Mouse (Mus musculus) small intestine, adult 2 months (tissue): ENCODE measurements around the gene Tnpo1. TPM values are rescaled to one million over a fixed set of nuclear protein-coding genes. Genes with fewer than 3 reads are reported as not detected.

Experiments
- H3K27ac ChIP-seq: fragments of 200-500 bp; 2 replicates; pipeline ENCODE4 v1.5.1; 2012; ENCODE audit warnings: low read depth, low read length, control low read depth, inconsistent platforms; ENCODE audit not compliant: insufficient read depth
- H3K27me3 ChIP-seq: fragments of 200-500 bp; 2 replicates; pipeline ENCODE4 v1.6.1; 2012; ENCODE audit warnings: mild to moderate bottlenecking, moderate library complexity, low read length, inconsistent platforms; ENCODE audit not compliant: control insufficient read depth, insufficient read depth
- H3K36me3 ChIP-seq: fragments of 200-500 bp; 2 replicates; pipeline ENCODE4 v1.6.1; 2012; ENCODE audit warnings: mild to moderate bottlenecking, low read length, control low read depth, inconsistent platforms; ENCODE audit not compliant: control insufficient read depth, insufficient read depth
- H3K4me1 ChIP-seq: fragments of 200-500 bp; 2 replicates; pipeline ENCODE4 v1.6.1; 2012; ENCODE audit warnings: low read length, inconsistent platforms, mixed read lengths; ENCODE audit not compliant: control insufficient read depth, insufficient read depth, insufficient read length
- H3K4me3 ChIP-seq: fragments of 200-500 bp; 2 replicates; pipeline ENCODE4 v1.5.1; 2012; ENCODE audit warnings: low read depth, mild to moderate bottlenecking, control low read depth, inconsistent platforms, low read length, moderate library complexity
- CTCF ChIP-seq: fragments of 200-500 bp; IDR thresholded peaks from 2 replicates; pipeline ENCODE4 v1.5.1; 2012; ENCODE audit warnings: low read depth, mild to moderate bottlenecking, control low read depth, inconsistent platforms, low read length, moderate library complexity, mixed read lengths; ENCODE audit not compliant: insufficient replicate concordance, insufficient read length; ENCODE audit errors: extremely low read depth
- POLR2A ChIP-seq: fragments of 200-500 bp; IDR thresholded peaks from 2 replicates; pipeline ENCODE4 v1.6.1; 2012; ENCODE audit warnings: low read depth, mild to moderate bottlenecking, control low read depth, inconsistent platforms, low read length, moderate library complexity
- WGBS: fragments of 180-500 bp; shearing (Covaris S2); methylation state at CpG from one replicate; pipeline ENCODE4 v1.1.7; 2018; 5-methylcytosine and 5-hydroxymethylcytosine counted together
- polyA plus RNA-seq: library from polyadenylated mRNA; depleted of rRNA; stranded (reverse); fragments of >200 nt; gene quantifications from 2 replicates; pipeline ENCODE4 v1.2.3, GENCODE M21; 2012

Tnpo1 gene
- polyA plus RNA-seq, 1 experiment = 10.7 TPM

- peaks cover 13% of the 10 kb centered on the region for H3K4me1 ChIP-seq
- WGBS = 57% methylated on average over 7 of the region's 7 CpGs
- H3K27me3 ChIP-seq = no peaks in the 10 kb centered on the region
- H3K4me3 ChIP-seq = no peak overlapping the region
- no peaks in the 10 kb centered on the region for H3K36me3 ChIP-seq
- TF ChIP-seq CTCF (no peak), POLR2A (no peak)
- H3K27ac ChIP-seq = no peak overlapping the region
Measured at GRCm38 (mm10) chr13:98946434-98946833, 20.2 kb upstream of the Tnpo1 start.

DNA sequence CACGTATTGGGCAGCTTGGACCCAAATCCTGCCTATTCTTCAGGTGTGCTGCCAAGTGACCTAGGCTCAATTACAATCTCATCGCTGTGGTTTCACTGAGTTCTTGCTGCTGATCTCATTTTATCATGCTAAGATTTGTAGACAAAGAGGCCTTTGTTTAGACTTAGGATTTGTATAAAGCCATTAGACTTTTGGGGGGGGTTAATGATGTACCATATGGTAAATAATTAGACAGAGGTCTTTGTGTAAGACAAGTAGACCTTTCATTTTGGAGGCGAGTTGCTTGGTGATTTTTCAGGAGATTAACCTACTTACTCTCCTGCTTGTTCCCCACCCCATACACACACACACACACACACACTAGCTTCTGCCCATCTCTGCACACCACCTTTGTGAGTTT, 19.7 kb upstream of the Tnpo1 start:
- Histone ChIP-seq H3K4me1 (peaks cover 13% of the 10 kb centered on the region), H3K36me3 (no peaks in the 10 kb centered on the region), H3K27ac (no peak overlapping the region), H3K4me3 (no peak overlapping the region), H3K27me3 (no peaks in the 10 kb centered on the region)
- TF ChIP-seq POLR2A = no peak
- TF ChIP-seq CTCF = no peak
- WGBS = 20% methylated on average over 3 of the region's 3 CpGs

DNA sequence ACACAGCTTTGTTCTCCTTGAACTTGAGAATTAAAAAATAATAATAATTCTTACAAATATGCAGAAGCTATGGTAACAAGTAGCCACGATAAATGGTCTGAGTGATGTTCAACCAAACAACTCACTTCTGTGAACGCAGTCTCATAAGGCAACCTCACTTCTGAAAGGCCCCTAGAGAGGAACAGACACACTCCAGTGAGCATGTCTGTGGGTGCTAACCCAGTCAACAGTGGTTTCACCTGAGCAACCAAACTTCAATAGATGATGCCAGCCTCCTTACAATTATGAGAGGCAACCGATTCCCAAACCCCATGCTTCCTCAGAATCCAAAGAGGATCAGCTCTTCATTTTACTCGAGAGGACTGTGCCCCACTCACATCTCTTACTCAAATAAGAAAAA, 19.2 kb upstream of the Tnpo1 start:
- WGBS = 56% methylated on average over 4 of the region's 4 CpGs
- no peaks in the 10 kb centered on the region for H3K27me3 ChIP-seq
- TF ChIP-seq POLR2A = no peak
- no peak for TF ChIP-seq CTCF
- peak overlapping the region; percentile 77 for H3K27ac ChIP-seq
- peaks cover 13% of the 10 kb centered on the region for H3K4me1 ChIP-seq
- H3K4me3 ChIP-seq = no peak overlapping the region
- no peaks in the 10 kb centered on the region for H3K36me3 ChIP-seq

GRCm38 (mm10) chr13:98944620-98945081, 18.5 kb upstream of the Tnpo1 start:
- WGBS = 1% methylated on average over 7 of the region's 7 CpGs
- peak overlapping the region; percentile 77 for H3K27ac ChIP-seq
- no peaks in the 10 kb centered on the region for H3K36me3 ChIP-seq
- H3K4me3 ChIP-seq = no peak overlapping the region
- peaks cover 13% of the 10 kb centered on the region for H3K4me1 ChIP-seq
- TF ChIP-seq POLR2A = no peak
- TF ChIP-seq CTCF = no peak
- H3K27me3 ChIP-seq = no peaks in the 10 kb centered on the region

- peak overlapping the region; percentile 85 for H3K27ac ChIP-seq
- H3K4me1 ChIP-seq = peaks cover 13% of the 10 kb centered on the region
- H3K27me3 ChIP-seq = no peaks in the 10 kb centered on the region
- 12% methylated on average over 6 of the region's 6 CpGs for WGBS
- no peak for TF ChIP-seq CTCF
- TF ChIP-seq POLR2A = no peak
- no peak overlapping the region for H3K4me3 ChIP-seq
- H3K36me3 ChIP-seq = no peaks in the 10 kb centered on the region
Measured at GRCm38 (mm10) chr13:98942360-98942759, 16.2 kb upstream of the Tnpo1 start.

GRCm38 (mm10) chr13:98941829-98942343, 15.7 kb upstream of the Tnpo1 start:
- WGBS = 27% methylated on average over 7 of the region's 7 CpGs
- Histone ChIP-seq H3K4me1 (peaks cover 13% of the 10 kb centered on the region), H3K27ac (peak overlapping the region; percentile 93), H3K36me3 (no peaks in the 10 kb centered on the region), H3K27me3 (no peaks in the 10 kb centered on the region), H3K4me3 (no peak overlapping the region)
- TF ChIP-seq POLR2A = no peak
- TF ChIP-seq CTCF = no peak

- H3K27ac ChIP-seq = no peak overlapping the region
Measured at GRCm38 (mm10) chr13:98937108-98937507, 10.9 kb upstream of the Tnpo1 start.

DNA sequence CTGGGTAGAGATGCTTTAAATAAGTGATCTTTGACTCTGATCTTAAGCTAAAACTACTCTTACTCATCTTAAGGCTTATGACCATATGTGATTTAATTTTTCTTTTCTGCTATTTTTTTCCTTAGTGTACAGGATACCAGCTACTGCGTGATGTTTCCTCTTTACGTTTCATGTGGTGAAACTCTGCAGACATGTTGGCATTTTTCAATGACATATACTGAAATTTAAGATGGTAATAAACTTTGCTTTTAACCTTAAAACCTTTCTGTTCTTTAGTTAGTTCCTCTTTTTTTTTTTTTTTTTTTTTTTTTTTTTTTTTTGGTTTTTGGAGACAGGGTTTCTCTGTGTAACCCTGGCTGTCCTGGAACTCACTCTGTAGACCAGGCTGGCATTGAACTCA, 2.7 kb upstream of the Tnpo1 start:
- no peaks in the 10 kb centered on the region for H3K27me3 ChIP-seq
- 92% methylated on average over 2 of the region's 2 CpGs for WGBS
- no peaks in the 10 kb centered on the region for H3K36me3 ChIP-seq
- peaks cover 2% of the 10 kb centered on the region; the same call in 1 of the 2 replicates for H3K4me1 ChIP-seq
- TF ChIP-seq CTCF (no peak), POLR2A (no peak)
- no peak overlapping the region for H3K4me3 ChIP-seq
- no peak overlapping the region for H3K27ac ChIP-seq

More at GRCm38 (mm10) chr13:98937108-98937507, 10.9 kb upstream of the Tnpo1 start:
- Histone ChIP-seq H3K4me3 (no peak overlapping the region), H3K27me3 (no peaks in the 10 kb centered on the region), H3K36me3 (no peaks in the 10 kb centered on the region), H3K4me1 (peaks cover 4% of the 10 kb centered on the region; the same call in 1 of the 2 replicates)
- 78% methylated on average over 6 of the region's 6 CpGs for WGBS
- no peak for TF ChIP-seq CTCF
- TF ChIP-seq POLR2A = no peak
